Mouse (Mus musculus) left cerebral cortex, adult 9 months (tissue): ENCODE measurements around the gene 2310034G01Rik.

Experiments
- DNase-seq, 2 experiments: peaks; one replicate each; pipeline ENCODE4 v3.0.0; 2022; ENCODE audit warnings: low spot score in 2 of 2

The 2310034G01Rik gene

DNA sequence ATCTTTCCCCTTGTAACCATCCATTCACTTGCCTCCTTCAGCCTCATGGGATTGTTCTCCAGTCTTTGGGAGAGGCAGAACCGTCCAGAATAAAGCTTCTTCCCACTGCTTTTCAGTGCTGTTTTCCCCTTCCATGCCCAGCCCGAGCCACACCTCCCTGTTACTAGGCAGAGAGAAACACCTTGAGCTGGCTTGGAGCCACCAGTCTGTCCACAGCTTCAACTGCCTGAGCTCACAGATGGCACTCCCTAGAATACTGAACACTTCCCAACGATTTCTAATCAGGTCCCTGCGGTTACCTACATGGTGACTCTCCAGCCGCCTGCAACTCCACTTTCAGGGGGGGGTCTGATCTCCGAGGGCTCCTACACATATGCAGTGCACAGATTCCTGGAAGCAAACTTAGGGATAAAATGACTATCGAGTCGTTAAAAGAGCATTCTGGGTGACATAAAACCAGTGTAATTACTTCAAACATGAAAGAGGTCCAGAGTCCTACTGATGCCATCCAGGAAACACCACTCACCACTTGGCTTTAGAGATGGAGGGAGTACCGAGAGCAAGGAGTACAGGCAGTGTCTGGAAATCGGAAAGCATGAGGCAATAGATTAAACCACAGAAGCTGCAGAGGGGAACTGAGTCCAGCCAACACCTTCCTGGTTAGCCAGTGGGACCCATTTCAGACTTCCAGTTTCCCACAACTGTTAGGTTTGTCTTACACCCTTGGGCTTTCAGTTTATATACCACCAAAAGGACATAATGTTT, at the start of gene 2310034G01Rik:
2310034G01Rik (minus strand) TSS at position 135 of the 765 bp plus-strand sequence.
- no peak for DNase-seq

GRCm38 (mm10) chr19:46399886-46400285, 49.8 kb upstream of the 2310034G01Rik start:
- DNase-seq: no peak

GRCm38 (mm10) chr19:46399372-46399771, 49.3 kb upstream of the 2310034G01Rik start:
- no peak for DNase-seq

DNA sequence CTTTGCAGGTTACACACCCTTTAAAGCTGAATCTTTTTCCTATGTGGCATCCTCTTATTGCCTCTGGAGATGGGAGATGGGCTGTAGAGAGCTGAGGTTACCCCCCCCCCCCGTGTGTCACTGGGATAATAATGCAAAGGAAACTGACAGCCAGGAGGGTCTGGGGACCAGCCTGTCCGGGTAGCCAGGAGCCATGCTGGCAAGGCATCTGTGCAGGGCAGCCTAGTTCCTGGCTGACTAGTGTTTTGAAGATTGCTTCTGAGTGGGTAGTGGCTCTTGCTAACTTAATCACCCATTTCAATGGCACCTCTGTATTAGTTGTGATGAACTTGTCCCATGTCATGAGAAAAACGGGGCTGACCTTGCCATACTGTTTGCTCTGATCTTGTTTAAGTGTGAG, 48.3 kb upstream of the 2310034G01Rik start:
- no peak for DNase-seq

- no peak for DNase-seq
Observed at GRCm38 (mm10) chr19:46397436-46398001, 47.4 kb upstream of the 2310034G01Rik start.

DNA sequence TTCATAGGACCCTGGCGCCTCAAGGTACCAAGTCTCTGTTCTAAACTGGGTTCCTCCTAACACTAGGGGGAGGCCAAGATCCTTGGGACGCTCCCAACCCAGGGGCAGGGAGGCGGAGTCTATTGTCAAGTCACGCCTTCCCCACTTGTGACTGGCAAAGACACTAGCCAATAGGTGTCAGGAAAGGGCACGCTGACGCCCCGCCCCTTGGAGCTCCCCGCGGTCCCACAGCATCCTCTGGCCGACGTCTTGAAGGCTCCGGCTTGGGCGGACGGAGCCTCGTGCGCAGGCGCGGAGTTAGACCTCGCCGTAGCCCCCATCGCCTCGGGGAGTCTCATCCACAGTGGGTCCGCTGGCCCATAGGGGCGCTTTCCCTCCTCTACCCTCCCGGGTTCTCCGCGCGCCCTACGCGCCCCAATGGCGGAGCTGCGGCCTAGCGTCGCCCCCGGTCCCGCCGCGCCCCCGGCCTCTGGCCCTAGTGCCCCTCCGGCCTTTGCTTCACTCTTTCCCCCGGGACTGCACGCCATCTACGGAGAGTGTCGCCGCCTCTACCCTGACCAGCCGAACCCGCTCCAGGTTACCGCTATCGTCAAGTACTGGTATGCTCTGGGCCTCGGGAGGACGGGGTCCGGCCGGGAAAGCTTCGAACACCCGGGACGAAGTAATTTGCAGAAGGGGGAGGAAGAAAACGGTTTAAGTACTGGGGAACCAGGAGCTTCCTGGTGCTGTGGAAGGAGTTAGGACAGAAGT, 46.8 kb upstream of the 2310034G01Rik start, which contains the start of gene Sufu:
Sufu (plus strand) TSS at position 211 of the 750 bp plus-strand sequence.
- peak; percentile 96 to 99 for DNase-seq

GRCm38 (mm10) chr19:46396109-46396508, 46.0 kb upstream of the 2310034G01Rik start:
- no peak for DNase-seq

DNA sequence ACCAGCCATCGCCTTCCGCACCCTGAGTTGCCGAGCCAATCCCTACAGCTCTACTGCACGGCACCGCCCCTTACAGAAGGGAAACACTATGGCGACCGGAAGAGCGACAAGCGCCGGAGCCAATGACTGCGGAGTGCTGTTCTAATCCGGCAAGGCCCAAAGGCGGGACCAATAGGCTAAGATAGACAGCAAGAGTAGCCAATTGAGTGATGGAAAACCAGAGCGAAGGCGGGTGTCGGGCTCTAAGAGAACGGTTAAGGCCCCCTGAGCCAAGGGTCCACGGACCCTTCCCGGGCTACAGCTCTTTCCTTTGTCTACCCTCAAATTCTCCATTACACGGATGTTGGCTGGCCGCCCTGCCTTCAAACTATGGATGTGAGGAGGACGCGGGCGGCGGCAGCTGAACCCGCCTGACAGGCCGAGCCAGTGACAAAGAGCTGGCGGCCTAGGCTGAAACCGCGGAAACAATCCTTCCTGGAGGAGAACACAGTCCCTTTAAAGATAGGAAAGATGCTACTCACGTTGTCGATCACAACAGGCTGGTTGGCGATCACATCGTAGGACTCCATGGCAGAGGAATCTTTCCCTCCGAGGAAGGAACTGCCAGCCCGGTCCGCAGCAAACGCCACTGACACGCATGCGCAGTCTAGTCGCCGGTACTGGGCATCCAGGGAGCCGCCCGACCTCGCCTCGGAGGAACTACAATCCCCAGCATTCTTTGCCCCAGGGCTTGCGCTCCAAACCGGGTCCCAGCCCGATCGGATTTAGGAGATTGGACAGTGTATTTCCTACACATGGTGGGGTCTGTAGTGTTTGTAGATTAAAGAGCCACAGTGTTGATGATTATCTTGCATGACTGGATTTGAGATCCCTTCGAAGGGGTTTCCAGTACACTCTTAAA, 45.3 kb upstream of the 2310034G01Rik start, which contains the start of gene Actr1a:
Actr1a (minus strand) TSS at position 640 of the 901 bp plus-strand sequence.
- peak; percentile 95 to 99 for DNase-seq

GRCm38 (mm10) chr19:46394712-46395108, 44.6 kb upstream of the 2310034G01Rik start:
- no peak for DNase-seq

DNA sequence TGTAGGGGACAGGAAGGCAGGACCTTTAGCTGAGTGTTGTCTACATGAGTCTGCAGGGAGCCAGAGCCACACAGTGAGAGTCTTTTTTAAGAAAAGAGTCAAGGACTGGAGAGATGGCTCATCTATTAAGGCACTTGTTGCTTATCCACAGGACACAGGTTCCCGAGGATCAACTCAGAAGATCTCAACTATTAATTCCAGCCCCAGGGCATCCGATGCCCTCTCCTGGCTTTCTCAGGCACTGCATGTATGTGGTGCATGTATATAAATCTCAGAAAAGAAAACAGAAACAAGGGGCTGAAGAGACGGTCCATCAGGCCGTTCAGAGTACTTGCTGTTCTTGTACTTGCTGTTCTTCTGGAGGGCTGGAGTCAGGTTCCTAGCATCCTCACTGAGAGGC, 41.9 kb upstream of the 2310034G01Rik start:
- DNase-seq: peak in 1 of 2 experiments; percentile 42

DNA sequence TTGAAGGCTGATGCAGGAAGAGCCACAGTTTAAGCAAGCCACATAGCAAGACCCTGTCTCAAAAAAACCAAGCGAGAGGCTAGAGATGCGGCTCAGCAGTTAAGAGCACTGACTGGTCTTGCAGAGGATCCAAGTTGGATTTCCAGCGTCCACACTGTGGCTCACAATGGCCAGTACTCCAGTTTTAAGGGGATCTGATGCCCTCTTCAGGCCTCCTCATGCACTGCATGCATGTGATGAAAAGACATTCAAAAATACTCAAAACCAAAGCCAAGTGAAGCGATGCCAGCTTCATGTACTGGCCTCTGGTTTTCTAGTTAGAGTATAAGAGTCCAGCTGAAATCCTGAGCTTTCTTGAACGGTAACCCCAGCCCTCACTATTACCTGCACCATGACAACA, 39.8 kb upstream of the 2310034G01Rik start:
- DNase-seq: no peak

- no peak for DNase-seq
Observed at GRCm38 (mm10) chr19:46382275-46382674, 32.2 kb upstream of the 2310034G01Rik start.

DNA sequence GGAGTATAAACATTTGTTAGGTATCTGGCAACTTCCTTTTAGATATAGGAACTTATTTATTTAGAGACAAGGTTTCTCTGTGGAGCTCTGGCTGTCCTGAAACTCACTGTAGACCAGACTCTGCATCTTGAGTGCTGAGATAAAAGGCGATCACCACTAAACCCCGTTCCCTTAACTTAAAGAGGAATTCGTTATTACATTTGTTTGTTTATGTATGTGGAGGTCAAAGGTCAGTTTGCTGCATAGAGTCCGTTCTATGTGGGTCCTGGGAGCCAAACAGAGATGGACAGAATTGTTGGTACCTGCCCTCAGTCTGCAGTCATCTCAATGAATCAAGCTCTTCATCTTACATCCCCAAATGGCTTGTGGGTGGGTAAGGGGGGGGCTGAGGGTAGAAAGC, 25.8 kb upstream of the 2310034G01Rik start:
- no peak for DNase-seq

GRCm38 (mm10) chr19:46375489-46375888, 25.4 kb upstream of the 2310034G01Rik start:
- DNase-seq: no peak

- DNase-seq: no peak
Observed at GRCm38 (mm10) chr19:46374477-46375088, 24.5 kb upstream of the 2310034G01Rik start.

- DNase-seq: peak in 1 of 2 experiments; percentile 67
Observed at GRCm38 (mm10) chr19:46369204-46369603, 19.1 kb upstream of the 2310034G01Rik start.

DNA sequence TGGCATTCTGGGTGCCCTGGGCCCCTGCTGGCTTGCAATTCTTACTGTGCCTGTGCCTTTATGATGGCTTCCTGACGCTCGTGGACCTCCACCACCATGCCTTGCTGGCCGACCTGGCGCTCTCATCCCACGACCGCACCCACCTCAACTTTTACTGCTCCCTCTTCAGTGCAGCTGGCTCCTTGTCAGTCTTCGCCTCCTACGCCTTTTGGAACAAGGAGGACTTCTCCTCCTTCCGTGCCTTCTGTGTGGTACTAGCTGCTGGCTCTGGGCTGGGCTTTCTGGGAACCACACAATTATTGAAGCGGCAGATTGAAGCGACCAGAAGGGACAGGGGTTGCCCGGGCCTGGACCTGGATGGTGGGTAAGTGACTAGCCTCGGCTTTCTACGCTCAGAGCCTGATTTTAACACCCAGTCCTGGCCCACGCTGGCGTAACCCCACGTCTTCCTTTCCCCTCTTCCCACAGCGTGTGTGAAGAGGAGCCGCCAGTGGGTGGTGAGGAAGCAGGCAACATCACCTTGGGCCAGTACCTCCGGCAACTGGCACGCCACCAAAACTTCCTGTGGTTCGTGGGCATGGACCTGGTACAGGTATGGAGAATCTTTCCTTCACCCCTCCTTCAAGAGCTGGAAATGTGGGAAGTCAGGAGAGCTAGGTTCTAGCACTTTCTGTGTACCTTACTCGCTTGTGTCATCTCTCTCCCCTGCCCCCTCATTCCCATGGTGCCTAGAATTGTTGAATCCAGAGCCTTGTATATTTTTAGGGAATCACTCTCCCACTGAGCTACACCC, 17.9 kb upstream of the 2310034G01Rik start:
- peak; percentile 40 to 56 for DNase-seq

DNA sequence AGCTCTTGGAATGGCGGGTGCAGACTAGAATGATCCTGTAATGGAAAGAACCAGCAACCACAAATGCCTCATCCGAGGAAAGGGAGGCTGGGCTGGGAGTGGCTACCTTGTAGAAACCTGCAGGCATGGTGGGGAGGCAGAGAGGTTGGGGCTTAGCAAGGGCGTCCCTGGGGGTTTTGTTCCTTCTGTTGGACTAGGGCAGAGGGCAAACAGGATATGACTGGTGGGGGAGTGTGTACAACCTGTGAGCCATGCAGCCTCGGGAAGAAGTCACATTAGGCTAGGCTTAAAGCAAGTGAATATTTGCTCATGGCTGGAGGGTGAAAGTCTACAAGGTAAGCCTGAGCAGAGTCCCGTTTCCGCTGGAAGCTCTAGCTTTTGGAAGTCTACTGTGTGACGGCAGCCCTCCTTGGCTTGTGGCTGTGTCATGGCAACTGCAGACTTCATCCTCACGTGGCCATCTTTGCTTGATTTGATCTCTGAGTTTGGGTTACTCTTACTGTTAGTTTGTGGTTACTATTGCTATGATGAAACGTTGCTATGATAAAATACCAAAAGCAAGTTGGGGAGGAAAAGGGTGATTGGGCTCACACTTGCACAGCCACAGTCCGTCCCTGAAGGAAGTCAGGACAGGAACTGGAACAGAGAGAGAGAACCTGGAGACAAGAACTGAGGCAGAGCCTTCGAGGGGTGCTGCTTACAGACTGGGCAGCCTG, 13.3 kb upstream of the 2310034G01Rik start:
- no peak for DNase-seq

- DNase-seq: no peak
Observed at GRCm38 (mm10) chr19:46362104-46362503, 12.0 kb upstream of the 2310034G01Rik start.
